11 mouse cellular contexts compared by ENCODE assay signal in genomic region chr9:113587260-113587659, GRCm38 (mm10).
DNase-seq lines count a peak whose midpoint lies in the region; ATAC-seq and TF ChIP-seq lines count a peak whose summit lies in the region.
"Had no signal": no experiment of that assay in that cellular context is flagged by ENCODE, and none has a peak within 500 bp of the region (broad histone marks: within the 10 kb centered on the region; RNA-seq: fewer than 3 reads in every experiment).

No protein-coding gene starts in this region.

- peak; percentile 53 for TF ChIP-seq CTCF in hindbrain, postnatal 0 days (IDR thresholded peaks at IDR 0.05; ENCODE audit: low read depth)

- H3K4me1 ChIP-seq in hindbrain, postnatal 0 days (ENCODE audit: insufficient read depth, low read length), result no peaks in the 10 kb centered on the region
- no peaks in the 10 kb centered on the region for H3K4me1 ChIP-seq in hindbrain, embryonic 11.5 days (replicated peaks; ENCODE audit: control insufficient read depth, insufficient read depth, low read length)
- H3K4me1 ChIP-seq: midbrain, embryonic 12.5 days had no signal

- no peaks in the 10 kb centered on the region for H3K36me3 ChIP-seq in hindbrain, postnatal 0 days (ENCODE audit: insufficient read depth, low read length)
- no peaks in the 10 kb centered on the region for H3K36me3 ChIP-seq in hindbrain, embryonic 11.5 days (ENCODE audit: control insufficient read depth, insufficient read depth, low read length)
- H3K36me3 ChIP-seq: G1E; midbrain, embryonic 12.5 days had no signal

- H3K27me3 ChIP-seq in hindbrain, postnatal 0 days (ENCODE audit: insufficient read depth, low read length), result no peaks in the 10 kb centered on the region
- H3K27me3 ChIP-seq in hindbrain, embryonic 11.5 days (ENCODE audit: control insufficient read depth, insufficient read depth, low read length), result no peaks in the 10 kb centered on the region
- H3K27me3 ChIP-seq: midbrain, embryonic 12.5 days had no signal

- no peak for ATAC-seq in hindbrain, postnatal 0 days
- ATAC-seq in hindbrain, embryonic 11.5 days (ENCODE audit: low FRiP score), result no peak

- H3K9me3 ChIP-seq in hindbrain, postnatal 0 days (ENCODE audit: low read length), result no peaks in the 10 kb centered on the region
- H3K9me3 ChIP-seq in hindbrain, embryonic 11.5 days (ENCODE audit: control insufficient read depth, low read length), result no peaks in the 10 kb centered on the region
- H3K9me3 ChIP-seq: midbrain, embryonic 12.5 days had no signal

- 64% methylated on average over 6 of the region's 6 CpGs for WGBS in hindbrain, postnatal 0 days
- WGBS in hindbrain, embryonic 11.5 days, result 71% methylated on average over 6 of the region's 6 CpGs

- H3K4me2 ChIP-seq in hindbrain, postnatal 0 days (ENCODE audit: low read depth, low read length), result no peak overlapping the region
- H3K4me2 ChIP-seq in hindbrain, embryonic 11.5 days (replicated peaks; ENCODE audit: low read depth, low read length), result no peak overlapping the region
- H3K4me2 ChIP-seq: midbrain, embryonic 12.5 days had no signal

- intact Hi-C loops in left cerebral cortex, postnatal 36 days (cut with DNase I), result no loop called here
- intact Hi-C loops in left cerebral cortex, postnatal 10 days (cut with DNase I), result no loop called here

- H3K4me3 ChIP-seq in hindbrain, postnatal 0 days (ENCODE audit: low read length), result no peak overlapping the region
- no peak overlapping the region for H3K4me3 ChIP-seq in hindbrain, embryonic 11.5 days (ENCODE audit: low read depth, low read length)
- H3K4me3 ChIP-seq: midbrain, embryonic 12.5 days had no signal

- no peak for DNase-seq in hindbrain, postnatal 0 days (ENCODE audit: low spot score)
- no peak for DNase-seq in hindbrain, embryonic 11.5 days (ENCODE audit: low spot score)
- DNase-seq in left cerebral cortex, postnatal 36 days (ENCODE audit: low spot score in 2 of 2), result peak; percentile 30 to 41
- no peak for DNase-seq in left cerebral cortex, postnatal 10 days (ENCODE audit: extremely low spot score in 1 of 2, low spot score in 2 of 2)
- DNase-seq in ES-CJ7 (ENCODE audit: low read depth, low spot score) (peak; percentile 48), R1 (ENCODE audit: low read depth, low spot score) (peak; percentile 46)
- no peak for DNase-seq in urinary bladder, postnatal 14 days (ENCODE audit: low spot score)
- DNase-seq: gastrocnemius, postnatal 36 days; lung, postnatal 14 days had no signal

- no peak overlapping the region for H3K27ac ChIP-seq in hindbrain, postnatal 0 days
- no peak overlapping the region for H3K27ac ChIP-seq in hindbrain, embryonic 11.5 days (ENCODE audit: low read depth, low read length)
- H3K27ac ChIP-seq: midbrain, embryonic 12.5 days had no signal

- no peak overlapping the region for H3K9ac ChIP-seq in hindbrain, postnatal 0 days (replicated peaks; ENCODE audit: low read length)
- H3K9ac ChIP-seq in hindbrain, embryonic 11.5 days (ENCODE audit: low read depth, low read length), result no peak overlapping the region
- H3K9ac ChIP-seq: midbrain, embryonic 12.5 days had no signal

Comparison
In these comparisons a context has a peak if more than half of its experiments do, and no peak if none do; other contexts are left out.
1. DNase-seq: peak in left cerebral cortex, postnatal 36 days (2 of 2), ES-CJ7 (single experiment) and R1 (single experiment); none in hindbrain, postnatal 0 days (single experiment), hindbrain, embryonic 11.5 days (single experiment), left cerebral cortex, postnatal 10 days (0 of 2) and urinary bladder, postnatal 14 days (single experiment).